Mouse (Mus musculus): ENCODE data around the gene Fam171b.

Gene Fam171b

GRCm38 (mm10) chr2:83883850-83884420 is 71.5 kb downstream of the Fam171b start:
- DNase-seq (ENCODE audit: low spot score in 2 of 2), result no peak

GRCm38 (mm10) chr2:83893701-83894100 is 81.3 kb downstream of the Fam171b start:
- no peak for DNase-seq (ENCODE audit: low spot score in 2 of 2)

- no peak for DNase-seq (ENCODE audit: low spot score in 2 of 2)
Measured at GRCm38 (mm10) chr2:83901896-83902540, 89.6 kb downstream of the Fam171b start.

- no peak for DNase-seq (ENCODE audit: low spot score in 2 of 2)
Measured at GRCm38 (mm10) chr2:83929478-83930088, 117.1 kb downstream of the Fam171b start.
